In genomic region chr3:131489657-131490142, GRCm38 (mm10) we compare ENCODE assay signal across 8 mouse cellular contexts. TPM values are rescaled to one million over a fixed set of nuclear protein-coding genes. Genes with fewer than 3 reads are reported as not detected.
A peak's percentile ranks its signal among the peaks of the same experiment; 100 is the strongest.
DNase-seq lines count a peak whose midpoint lies in the region; ATAC-seq and TF ChIP-seq lines count a peak whose summit lies in the region.

No protein-coding gene starts in this region.

- peak overlapping the region; percentile 47 for H3K9ac ChIP-seq in liver, embryonic 12.5 days
- H3K9ac ChIP-seq in midbrain, postnatal 0 days (replicated peaks; ENCODE audit: low read length, poor library complexity, severe bottlenecking) = peak overlapping the region; percentile 59

- DNase-seq in 3134 (ENCODE audit: extremely low read depth, insufficient read length, low spot score) (peak; percentile 85), R1 (ENCODE audit: low read depth, low spot score) (peak; percentile 60)
- DNase-seq in kidney, adult 18-20 months = peak; percentile 82
- DNase-seq in midbrain, postnatal 0 days (ENCODE audit: low spot score) = no peak
- DNase-seq in spleen, postnatal 14 days (ENCODE audit: low spot score in 2 of 2) = no peak

- H3K27ac ChIP-seq in cortical plate, adult 2 months (ENCODE audit: insufficient read depth, low read length) = peak overlapping the region; percentile 48
- peak overlapping the region; percentile 64 for H3K27ac ChIP-seq in liver, embryonic 12.5 days
- no peak overlapping the region for H3K27ac ChIP-seq in midbrain, postnatal 0 days (ENCODE audit: low read depth, low read length)

- peak; percentile 45 for ATAC-seq in granulocyte monocyte progenitor cell, adult 5-6 weeks (replicated peaks; ENCODE audit: poor library complexity, severe bottlenecking)
- ATAC-seq in liver, embryonic 12.5 days = peak; percentile 62
- ATAC-seq in midbrain, postnatal 0 days (ENCODE audit: low FRiP score) = peak; percentile 83

- peak overlapping the region; percentile 69 for H3K4me2 ChIP-seq in liver, embryonic 12.5 days
- peak overlapping the region; percentile 98 for H3K4me2 ChIP-seq in midbrain, postnatal 0 days (ENCODE audit: low read depth, low read length, poor library complexity, severe bottlenecking)

- no peaks in the 10 kb centered on the region for H3K36me3 ChIP-seq in liver, embryonic 12.5 days
- no peaks in the 10 kb centered on the region for H3K36me3 ChIP-seq in midbrain, postnatal 0 days (ENCODE audit: insufficient read depth, low read length)

- H3K9me3 ChIP-seq in liver, embryonic 12.5 days (replicated peaks) = no peaks in the 10 kb centered on the region
- H3K9me3 ChIP-seq in midbrain, postnatal 0 days (ENCODE audit: low read length) = no peaks in the 10 kb centered on the region

- peaks cover 56% of the 10 kb centered on the region for H3K27me3 ChIP-seq in liver, embryonic 12.5 days (replicated peaks)
- peaks cover 10% of the 10 kb centered on the region; the same call in 1 of the 2 replicates for H3K27me3 ChIP-seq in midbrain, postnatal 0 days (ENCODE audit: insufficient read depth, low read length)

- H3K4me3 ChIP-seq in cortical plate, adult 2 months (ENCODE audit: insufficient read depth, low read length) = peak overlapping the region; percentile 91
- H3K4me3 ChIP-seq in liver, embryonic 12.5 days = peak overlapping the region; percentile 59
- H3K4me3 ChIP-seq in midbrain, postnatal 0 days (ENCODE audit: low read depth, low read length) = peak overlapping the region; percentile 61

- H3K4me1 ChIP-seq in cortical plate, adult 2 months (ENCODE audit: control insufficient read depth, insufficient read depth, low read length) = no peaks in the 10 kb centered on the region
- H3K4me1 ChIP-seq in liver, embryonic 12.5 days = 0 out of 2 replicates have a peak, but pooled peaks cover 5% of the 10 kb centered on the region
- H3K4me1 ChIP-seq in midbrain, postnatal 0 days (ENCODE audit: insufficient read depth, low read length) = no peaks in the 10 kb centered on the region

- TF ChIP-seq POLR2A in cortical plate, adult 2 months (IDR thresholded peaks at IDR 0.05; ENCODE audit: extremely low read depth, insufficient read depth, low read length) = no peak

- WGBS in liver, embryonic 12.5 days (ENCODE audit: insufficient replicate concordance) = under 1% methylated on average over 36 of the region's 36 CpGs
- under 1% methylated on average over 17 of the region's 36 CpGs for WGBS in midbrain, postnatal 0 days

- no peak for TF ChIP-seq CTCF in cortical plate, adult 2 months (IDR thresholded peaks at IDR 0.05; ENCODE audit: extremely low read depth, insufficient read depth, low read length)
- TF ChIP-seq CTCF in midbrain, postnatal 0 days (IDR thresholded peaks at IDR 0.05) = no peak

RNA-seq across cellular contexts. Expression of gene Sgms2, which starts 1.5 kb away (rescaled TPM):
- polyA plus RNA-seq in cortical plate, adult 2 months (2012; rRNA removed) = 1.3 and 1.7 TPM in 2 replicates
- 35.8 and 38.3 TPM in 2 replicates for total RNA-seq in granulocyte monocyte progenitor cell, adult 5-6 weeks (2014; fragmentation: Nextera tagmentation)
- total RNA-seq in granulocyte monocyte progenitor cell, adult 5-6 weeks (2017) = 46.4 and 53.1 TPM in 2 replicates
- 2.0 and 2.3 TPM in 2 replicates for polyA plus RNA-seq in liver, embryonic 12.5 days (2016; fragmentation: Nextera tagmentation; extraction: Ambion mirVana)
- 6.0 and 10.6 TPM in 2 replicates for total RNA-seq in midbrain, postnatal 0 days (2014; rRNA removed)
- polyA plus RNA-seq in midbrain, postnatal 0 days (2015; fragmentation: Nextera tagmentation; extraction: Ambion mirVana) = 1.5 and 1.9 TPM in 2 replicates

Comparison
In these comparisons a context has a peak if more than half of its experiments do, and no peak if none do; other contexts are left out.
1. DNase-seq: peak in 3134 (single experiment), R1 (single experiment) and kidney, adult 18-20 months (single experiment); none in midbrain, postnatal 0 days (single experiment) and spleen, postnatal 14 days (0 of 2).
2. Peak in every context shown above with its lines, with median percentiles within 50 percentile points of each other: H3K4me3 ChIP-seq and ATAC-seq.